Mouse (Mus musculus): Measurements from ENCODE around the gene Gm11541. TPM values are rescaled to one million over a fixed set of nuclear protein-coding genes. Genes with fewer than 3 reads are reported as not detected.

Gene Gm11541
- total and polyA plus RNA-seq, 3 experiments = 0.17 TPM; not detected in 2

DNA sequence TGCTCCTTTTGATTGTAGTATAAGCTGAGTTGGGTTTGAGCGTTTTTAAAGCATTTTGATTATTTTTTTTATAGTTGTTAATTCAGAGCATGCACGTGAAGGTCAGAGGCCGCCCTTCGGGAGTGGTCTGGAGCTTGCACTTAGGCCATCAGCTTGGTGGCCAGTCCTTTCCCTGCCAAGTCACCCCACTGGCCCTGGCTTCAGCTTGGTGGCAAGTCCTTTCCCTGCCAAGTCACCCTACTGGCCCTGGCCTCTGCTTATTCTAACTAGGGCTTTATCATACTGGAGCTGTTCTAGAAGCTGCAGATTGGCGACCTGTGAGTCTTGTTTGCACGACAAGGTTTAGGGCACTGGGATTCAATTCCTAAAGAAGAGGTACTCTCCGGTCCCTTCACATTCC lies 21.9 kb downstream of the Gm11541 start:
- Histone ChIP-seq H3K27me3 (replicated peaks) (no peaks in the 10 kb centered on the region), H3K4me1 (ENCODE audit: control insufficient read depth in 1 of 2, insufficient read depth in 2 of 2) (peaks cover 4 to 25% of the 10 kb centered on the region in 2 experiments), H3K4me2 (ENCODE audit: insufficient read depth, low read depth, poor library complexity, severe bottlenecking) (no peak overlapping the region), H3K27ac (ENCODE audit: insufficient read depth, low read depth) (no peak overlapping the region), H3K9ac (ENCODE audit: insufficient read depth, low read depth) (no peak overlapping the region), H3K9me3 (replicated peaks; ENCODE audit: low read length) (peaks cover 2% of the 10 kb centered on the region), H3K4me3 (replicated peaks in 1 of 3; ENCODE audit: low read depth in 2 of 3, low read length in 2 of 3, poor library complexity in 1 of 3) (no peak overlapping the region), H3K79me2 (replicated peaks; ENCODE audit: control insufficient read depth, extremely low read depth, insufficient read depth, poor library complexity, severe bottlenecking) (no peaks in the 10 kb centered on the region), H3K36me3 (replicated peaks in 1 of 2; ENCODE audit: control insufficient read depth in 1 of 2, insufficient read depth in 1 of 2, low read length in 1 of 2) (no peaks in the 10 kb centered on the region)
- TF ChIP-seq BHLHE40 (IDR thresholded peaks at IDR 0.05; ENCODE audit: low read depth, low read length) = no peak
- TF ChIP-seq SIN3A (IDR thresholded peaks at IDR 0.05; ENCODE audit: low read length) = no peak
- TF ChIP-seq TCF12 (IDR thresholded peaks at IDR 0.05; ENCODE audit: low read depth, low read length) = no peak
- no peak for TF ChIP-seq HCFC1 (IDR thresholded peaks at IDR 0.05; ENCODE audit: low read depth, low read length)
- no peak for TF ChIP-seq USF1 (IDR thresholded peaks at IDR 0.05; ENCODE audit: low read depth, low read length)
- TF ChIP-seq MAFK (IDR thresholded peaks at IDR 0.05; ENCODE audit: insufficient replicate concordance, low read length) = no peak
- TF ChIP-seq MEF2A (IDR thresholded peaks at IDR 0.05; ENCODE audit: borderline replicate concordance, low read depth, low read length) = no peak
- TF ChIP-seq NRF1 (IDR thresholded peaks at IDR 0.05; ENCODE audit: low read depth, low read length) = no peak
- no peak for TF ChIP-seq ELF1 (IDR thresholded peaks at IDR 0.05; ENCODE audit: low read depth, low read length)
- no peak for TF ChIP-seq GABPA (IDR thresholded peaks at IDR 0.05; ENCODE audit: insufficient replicate concordance, low read depth, low read length)
- TF ChIP-seq IRF4 (IDR thresholded peaks at IDR 0.05; ENCODE audit: low read depth, low read length) = no peak
- TF ChIP-seq ETS1 (conservative IDR thresholded peaks at IDR 0.05; ENCODE audit: low read depth, low read length) = no peak
- no peak for TF ChIP-seq KAT2A (IDR thresholded peaks at IDR 0.05; ENCODE audit: insufficient replicate concordance, low read length)
- TF ChIP-seq NELFE (IDR thresholded peaks at IDR 0.05; ENCODE audit: low read depth, low read length) = no peak
- TF ChIP-seq MYC (IDR thresholded peaks at IDR 0.05; ENCODE audit: low read depth, low read length) = no peak
- no peak for TF ChIP-seq RCOR1 (conservative IDR thresholded peaks at IDR 0.05; ENCODE audit: low read depth, low read length)
- TF ChIP-seq CHD1 (IDR thresholded peaks at IDR 0.05; ENCODE audit: low read depth, low read length) = no peak
- dilution Hi-C loops (cut with MboI; ENCODE audit: extremely low pct_ligation_motif_present, extremely low pct_unique_long_range_greater_than_20kb, low sequenced_read_pairs) = no loop called here
- in situ Hi-C loops (cut with MboI; ENCODE audit: low pct_ligation_motif_present, low pct_unique_long_range_greater_than_20kb, low sequenced_read_pairs) = no loop called here
- DNase-seq (ENCODE audit: extremely low read depth) = no peak

GRCm38 (mm10) chr11:94681640-94682039 lies 22.7 kb downstream of the Gm11541 start:
- in situ Hi-C loops (cut with MboI; ENCODE audit: low pct_ligation_motif_present, low pct_unique_long_range_greater_than_20kb, low sequenced_read_pairs) (no loop called here), dilution Hi-C loops (cut with MboI; ENCODE audit: extremely low pct_ligation_motif_present, extremely low pct_unique_long_range_greater_than_20kb, low sequenced_read_pairs) (no loop called here)
- H3K9me3 ChIP-seq (replicated peaks; ENCODE audit: low read length) = peaks cover 2% of the 10 kb centered on the region
- H3K79me2 ChIP-seq (replicated peaks; ENCODE audit: control insufficient read depth, extremely low read depth, insufficient read depth, poor library complexity, severe bottlenecking) = no peaks in the 10 kb centered on the region
- no peak overlapping the region for H3K4me2 ChIP-seq (ENCODE audit: insufficient read depth, low read depth, poor library complexity, severe bottlenecking)
- no peaks in the 10 kb centered on the region for H3K36me3 ChIP-seq (replicated peaks in 1 of 2; ENCODE audit: control insufficient read depth in 1 of 2, insufficient read depth in 1 of 2, low read length in 1 of 2)
- peaks cover 4 to 21% of the 10 kb centered on the region in 2 experiments for H3K4me1 ChIP-seq (ENCODE audit: control insufficient read depth in 1 of 2, insufficient read depth in 2 of 2)
- no peaks in the 10 kb centered on the region for H3K27me3 ChIP-seq (replicated peaks)
- TF ChIP-seq SMC3 (IDR thresholded peaks at IDR 0.05; ENCODE audit: low read depth, low read length) (no peak), EP300 (IDR thresholded peaks at IDR 0.05; ENCODE audit: low read length) (no peak), USF1 (IDR thresholded peaks at IDR 0.05; ENCODE audit: low read depth, low read length) (no peak), ZNF384 (IDR thresholded peaks at IDR 0.05; ENCODE audit: low read depth, low read length) (peak; percentile 69), USF2 (conservative IDR thresholded peaks at IDR 0.05; ENCODE audit: low read depth, low read length) (no peak)
- H3K4me3 ChIP-seq (replicated peaks in 1 of 3; ENCODE audit: low read depth in 2 of 3, low read length in 2 of 3, poor library complexity in 1 of 3) = no peak overlapping the region
- no peak overlapping the region for H3K9ac ChIP-seq (ENCODE audit: insufficient read depth, low read depth)
- H3K27ac ChIP-seq (ENCODE audit: insufficient read depth, low read depth) = no peak overlapping the region
- no peak for DNase-seq (ENCODE audit: extremely low read depth)

All from CH12.LX (cell line).